Mouse (Mus musculus): ENCODE data around the gene Zxdb. TPM values are rescaled to one million over a fixed set of nuclear protein-coding genes. Genes with fewer than 3 reads are reported as not detected.
"Not testable (repeated sequence)": the region's sequence is repeated elsewhere in the genome, so short reads cannot be mapped to it uniquely, and the experiment has no call there.

Gene Zxdb
- 1 to 10 TPM; 2.1 to 3.7 (median 2.5) TPM for total RNA-seq (2022)

DNA sequence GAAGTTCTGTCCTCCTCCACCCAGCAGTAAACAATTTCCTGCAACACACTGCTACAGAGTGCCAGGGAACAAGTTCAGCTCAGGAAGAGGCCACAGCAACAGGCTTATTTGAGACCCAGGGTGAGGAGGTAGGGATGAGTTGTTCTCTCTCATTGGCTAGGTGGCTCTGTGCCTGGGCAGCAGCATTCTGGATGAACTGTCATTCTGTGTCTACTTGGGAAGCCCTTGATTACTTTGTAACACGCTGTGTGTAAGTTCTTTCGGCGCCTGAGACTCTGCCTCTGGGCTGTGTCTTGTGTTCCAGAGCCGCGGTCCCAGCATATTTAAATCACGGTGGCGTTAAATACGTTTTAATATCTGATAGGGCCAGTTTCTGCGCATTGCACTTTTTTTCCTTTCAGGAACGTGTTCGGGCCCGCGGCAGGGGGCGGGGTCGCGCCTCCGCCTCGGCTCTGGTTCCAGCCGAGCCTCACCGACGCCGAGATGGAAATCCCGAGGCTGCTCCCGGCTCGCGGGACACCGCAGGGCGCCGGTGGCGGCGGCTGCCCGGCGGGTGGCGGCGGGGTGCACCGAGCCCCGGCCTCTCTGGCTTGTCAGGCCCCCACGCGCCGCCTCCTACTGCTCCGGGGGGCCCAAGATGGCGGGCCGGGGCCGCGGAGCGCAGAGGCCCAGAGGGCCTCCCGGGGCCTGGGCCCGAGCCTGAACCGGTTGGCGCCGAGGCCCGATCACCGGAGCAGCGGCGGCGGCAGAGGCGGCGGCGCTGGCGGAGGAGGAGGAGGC is at the start of gene Zxdb:
Zxdb (plus strand) TSS at position 378 of the 780 bp plus-strand sequence.
- not testable (repeated sequence) for DNase-seq (ENCODE audit: low spot score in 2 of 2)

DNA sequence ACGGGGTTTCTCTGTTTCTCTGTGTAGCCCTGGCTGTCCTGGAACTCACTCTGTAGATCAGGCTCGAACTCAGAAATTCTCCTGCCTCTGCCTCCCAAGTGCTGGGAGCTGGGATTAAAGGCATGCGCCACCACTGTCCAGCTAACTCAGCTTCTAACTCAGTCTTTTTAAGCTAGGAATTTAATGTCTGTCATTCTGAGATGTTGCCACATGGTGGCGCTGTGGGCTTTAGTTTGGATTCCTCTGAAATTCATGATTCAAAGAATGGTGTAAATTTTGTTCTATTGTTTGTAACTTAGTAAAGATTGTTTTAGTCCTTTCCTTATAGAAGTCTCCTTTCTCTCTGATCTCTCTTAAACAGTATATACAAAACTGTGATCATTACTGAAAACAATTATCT is 49.4 kb upstream of the Zxdb start:
- DNase-seq (ENCODE audit: low spot score in 2 of 2) = no peak

DNA sequence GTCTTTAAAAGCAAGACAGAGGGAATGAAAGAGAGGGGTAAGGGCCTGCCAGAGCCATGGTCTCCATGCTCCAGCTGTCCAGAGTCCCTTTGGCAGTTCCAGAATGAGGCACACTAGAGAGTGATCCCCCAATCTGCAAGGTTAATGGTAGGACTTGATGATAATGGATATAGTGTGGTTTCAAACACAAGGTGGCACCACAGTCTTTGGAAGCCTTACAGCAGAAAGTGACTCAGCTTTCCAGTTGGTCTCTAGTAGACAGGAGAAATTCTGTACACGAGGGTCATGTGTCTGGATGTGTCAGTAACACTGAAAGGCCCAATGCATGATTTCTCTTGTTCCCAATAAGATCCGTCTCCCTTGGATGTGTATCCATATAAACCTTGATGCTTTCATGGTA is 42.8 kb upstream of the Zxdb start:
- DNase-seq (ENCODE audit: low spot score in 2 of 2) = not testable (repeated sequence)

DNA sequence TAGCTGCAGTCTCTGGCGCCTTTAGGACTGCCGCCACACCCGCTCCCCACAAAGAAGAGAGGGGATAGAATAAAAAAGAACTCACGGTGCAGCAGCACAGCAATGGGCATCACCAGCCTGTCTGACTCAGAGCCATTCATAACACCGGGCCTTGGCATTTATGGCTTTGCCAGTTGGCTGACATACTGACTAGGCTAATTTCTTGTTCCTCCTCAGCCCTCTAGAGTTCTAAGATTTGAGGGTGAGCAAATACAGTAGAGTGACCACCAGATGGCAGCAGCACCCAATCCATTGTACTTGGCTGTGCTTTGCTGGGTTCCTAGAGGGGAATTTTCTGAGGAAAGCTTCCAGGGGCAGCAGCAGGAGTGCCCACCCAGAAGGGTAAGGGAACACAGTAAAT is 34.8 kb upstream of the Zxdb start:
- not testable (repeated sequence) for DNase-seq (ENCODE audit: low spot score in 2 of 2)

DNA sequence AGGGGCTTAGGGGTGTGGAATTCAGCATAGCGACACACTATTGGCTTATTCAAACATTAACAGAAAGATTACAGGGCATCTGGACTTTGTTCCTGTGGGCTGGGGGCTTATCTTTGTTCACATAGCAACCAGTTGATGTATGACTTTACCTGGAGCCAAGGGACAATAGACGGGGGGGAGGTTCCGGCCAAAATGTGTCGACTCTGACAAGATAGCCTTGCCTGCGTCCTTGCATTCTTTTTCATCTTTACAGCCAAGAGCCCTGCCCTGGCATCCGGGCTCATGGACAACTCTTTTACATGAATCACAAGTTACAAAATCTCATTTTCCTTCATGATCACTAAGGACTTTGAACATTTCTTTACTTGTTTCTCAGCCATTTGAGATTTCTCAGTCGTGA is 17.7 kb upstream of the Zxdb start:
- DNase-seq (ENCODE audit: low spot score in 2 of 2) = not testable (repeated sequence)

DNA sequence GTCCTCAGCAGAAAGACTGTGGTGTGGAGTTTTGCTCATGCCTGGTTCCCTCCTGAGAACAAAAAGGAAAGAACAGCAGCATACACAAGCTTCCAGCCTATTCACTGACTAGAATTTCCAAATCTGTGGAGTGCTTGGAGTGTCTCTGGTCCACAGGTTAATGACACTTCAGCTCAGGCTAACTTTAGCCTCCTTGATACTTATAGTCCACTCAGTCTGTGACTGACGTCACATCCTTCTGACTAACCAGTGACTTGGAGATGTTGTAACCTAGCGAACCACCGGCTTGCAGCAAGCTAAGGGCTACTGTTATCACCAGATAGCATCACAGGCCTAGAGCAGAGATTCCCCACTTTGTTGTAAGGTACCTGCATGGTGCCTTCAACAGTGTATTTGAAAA is 14.6 kb upstream of the Zxdb start:
- DNase-seq (ENCODE audit: low spot score in 2 of 2) = not testable (repeated sequence)

DNA sequence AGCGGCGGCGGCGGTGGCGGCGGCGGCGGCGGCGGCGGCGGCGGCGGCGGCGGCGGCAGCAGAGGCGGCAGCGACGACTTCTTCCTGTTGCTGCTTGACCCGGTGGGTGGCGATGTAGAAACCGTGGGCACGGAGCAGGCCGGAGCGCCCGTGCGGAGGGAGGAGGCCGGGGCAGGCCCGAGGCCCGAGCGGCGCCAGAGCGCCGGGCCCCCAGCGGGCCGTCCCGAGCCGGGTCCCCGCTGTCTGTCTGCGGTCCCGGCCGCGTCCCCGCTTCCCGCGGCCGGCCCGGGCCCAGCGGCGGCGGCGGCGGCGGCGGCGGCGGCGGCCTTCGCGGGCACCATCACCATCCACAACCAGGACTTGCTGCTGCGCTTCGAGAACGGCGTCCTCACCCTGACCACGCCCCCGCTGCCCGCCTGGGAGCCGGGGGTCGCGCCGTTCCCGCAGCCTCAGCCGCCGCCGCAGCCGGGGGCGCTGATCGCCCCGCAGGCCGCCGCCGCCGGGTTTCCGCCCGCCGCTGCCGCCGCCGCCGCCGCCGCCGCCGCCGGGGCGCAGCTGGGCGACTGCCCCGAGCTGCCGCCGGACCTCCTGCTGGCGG is 702 bp downstream of the Zxdb start:
- DNase-seq (ENCODE audit: low spot score in 2 of 2) = not testable (repeated sequence)

DNA sequence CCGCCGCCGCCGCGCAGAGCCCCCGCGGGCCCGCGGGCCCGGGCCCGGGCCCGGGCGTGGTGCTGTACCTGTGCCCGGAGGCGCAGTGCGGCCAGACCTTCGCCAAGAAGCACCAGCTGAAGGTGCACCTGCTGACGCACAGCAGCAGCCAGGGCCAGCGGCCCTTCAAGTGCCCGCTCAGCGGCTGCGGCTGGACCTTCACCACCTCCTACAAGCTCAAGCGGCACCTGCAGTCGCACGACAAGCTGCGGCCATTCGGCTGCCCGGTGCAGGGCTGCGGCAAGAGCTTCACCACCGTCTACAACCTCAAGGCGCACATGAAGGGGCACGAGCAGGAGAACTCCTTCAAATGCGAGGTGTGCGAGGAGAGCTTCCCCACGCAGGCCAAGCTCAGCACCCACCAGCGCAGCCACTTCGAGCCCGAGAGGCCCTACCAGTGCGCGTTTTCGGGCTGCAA is 1.3 kb downstream of the Zxdb start:
- DNase-seq (ENCODE audit: low spot score in 2 of 2) = not testable (repeated sequence)

DNA sequence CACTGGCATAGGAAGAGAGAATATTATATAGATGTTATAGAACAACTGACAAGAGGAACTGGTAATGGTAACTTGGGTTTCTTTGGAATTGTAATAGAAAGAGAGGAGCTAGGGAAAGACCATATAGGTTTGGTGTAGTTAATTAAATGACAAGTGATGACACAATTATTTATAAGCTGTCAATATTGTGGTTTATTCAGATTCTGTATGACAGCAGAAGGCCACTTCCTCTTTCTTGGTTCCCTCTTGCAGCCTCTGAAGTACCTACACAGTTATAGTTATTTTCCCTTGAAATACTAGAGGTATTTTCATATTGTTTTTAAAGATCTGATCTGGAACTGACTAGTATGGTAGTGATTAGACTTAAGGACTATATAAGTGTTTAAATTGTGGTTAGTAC is 7.2 kb downstream of the Zxdb start:
- no peak for DNase-seq (ENCODE audit: low spot score in 2 of 2)

DNA sequence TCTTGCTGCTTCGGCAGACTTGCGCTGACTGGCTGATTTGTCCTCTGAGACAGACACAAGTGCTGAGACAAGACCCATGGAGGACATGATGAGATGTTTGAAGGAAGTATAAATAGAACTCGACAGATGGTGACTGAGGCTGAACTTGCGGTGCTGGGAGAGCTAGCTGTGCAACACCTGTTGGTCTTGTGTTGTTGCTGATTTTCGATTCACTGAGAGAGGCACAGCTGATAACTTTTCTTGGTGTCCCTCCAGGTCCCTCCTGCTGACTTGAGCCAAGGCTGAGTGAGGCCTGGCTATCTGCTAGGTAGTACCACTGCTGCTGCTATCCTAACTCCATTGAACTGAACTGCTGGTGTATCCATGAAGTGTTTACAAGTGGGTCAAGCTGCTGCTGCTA is 29.4 kb downstream of the Zxdb start:
- no peak for DNase-seq (ENCODE audit: low spot score in 2 of 2)

DNA sequence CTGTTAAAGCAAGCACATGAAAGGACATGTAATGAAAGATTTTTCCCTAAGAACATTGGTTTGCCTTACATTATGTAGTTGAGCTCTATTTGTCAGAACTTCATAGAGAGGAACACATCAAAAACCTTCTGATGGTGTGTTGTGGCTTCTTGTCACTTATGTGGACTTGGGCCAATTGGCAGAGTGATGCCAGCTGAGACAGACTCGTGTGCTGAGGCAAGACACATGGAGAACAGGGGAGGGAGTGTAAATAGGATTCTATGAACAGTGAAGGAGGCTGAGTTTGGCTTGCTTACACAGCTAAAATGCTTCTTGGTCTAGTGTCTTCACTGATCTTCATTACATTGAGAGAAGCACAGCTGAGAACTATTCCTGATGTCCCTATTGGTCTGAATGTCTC is 35.6 kb downstream of the Zxdb start:
- no peak for DNase-seq (ENCODE audit: low spot score in 2 of 2)

DNA sequence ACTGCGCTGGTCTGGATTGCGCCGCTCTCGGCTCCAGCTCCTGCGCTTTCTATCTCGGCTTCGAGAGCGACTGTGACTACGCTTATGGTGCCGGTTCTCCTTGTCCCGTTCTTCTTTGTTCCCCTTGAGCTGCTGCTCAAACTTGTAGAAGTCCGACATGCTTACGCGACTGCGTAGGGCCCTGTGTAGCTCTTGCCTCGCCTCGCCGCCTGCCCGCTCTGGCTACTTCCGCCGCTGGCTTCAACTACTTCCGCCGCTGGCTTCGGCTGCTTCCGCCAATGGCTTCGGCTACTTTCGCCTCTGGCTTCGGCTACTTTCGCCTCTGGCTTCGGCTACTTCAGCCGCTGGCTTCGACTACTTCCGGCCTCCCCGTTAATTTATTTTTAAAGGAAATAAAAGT is 49.5 kb downstream of the Zxdb start:
- no peak for DNase-seq (ENCODE audit: low spot score in 2 of 2)

Other genes with a start within 250 kb of the Zxdb start
- 10 to 100 TPM; 10.6 to 16.0 (median 13.1) TPM for gene Maged1, start 182.4 kb upstream of the Zxdb start, total RNA-seq (2022)
- gene Gspt2, start 88.5 kb upstream of the Zxdb start, total RNA-seq (2022) = under 1 TPM; 0.12 to 0.56 (median 0.38) TPM